Mouse (Mus musculus): ENCODE data around the gene Zfp14.

DNA sequence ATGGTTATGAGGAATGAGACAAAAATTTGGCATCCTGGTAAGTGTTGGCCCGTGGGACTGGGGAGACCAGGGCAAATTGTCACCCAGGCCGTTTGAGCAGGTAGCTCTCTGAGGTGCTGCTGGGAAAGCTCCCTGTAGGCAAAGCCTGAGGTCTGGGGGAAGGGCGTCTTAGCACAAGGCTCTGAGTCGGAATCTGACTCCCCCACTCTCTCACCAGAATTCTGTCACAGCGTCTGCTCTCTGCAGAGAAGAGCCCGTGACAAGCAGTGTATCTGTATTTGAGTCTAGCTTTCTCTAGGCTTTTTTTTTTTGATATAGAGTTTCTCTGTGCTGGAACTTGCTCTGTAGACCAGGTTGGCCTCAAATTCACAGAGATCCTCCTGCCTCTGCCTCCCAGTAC is 34.0 kb downstream of the Zfp14 start:
- TF ChIP-seq CTCF (IDR thresholded peaks at IDR 0.05; ENCODE audit: low read depth) (no peak), EP300 (IDR thresholded peaks at IDR 0.05; ENCODE audit: low read depth) (no peak)
